Mouse (Mus musculus) layer of hippocampus, adult 2 months (tissue): ENCODE measurements around the gene Cd7. TPM values are rescaled to one million over a fixed set of nuclear protein-coding genes. Genes with fewer than 3 reads are reported as not detected.
A peak's percentile ranks its signal among the peaks of the same experiment; 100 is the strongest.

Source experiments
- DNase-seq, 2 experiments: peaks; one replicate each; pipeline ENCODE4 v3.0.0; 2022; ENCODE audit warnings: low spot score in 2 of 2
- H3K27ac ChIP-seq: fragments of 200-600 bp; 2 replicates; pipeline ENCODE4 v1.8.1; 2022
- H3K4me3 ChIP-seq: fragments of 200-600 bp; 2 replicates; pipeline ENCODE4 v1.8.1; 2022; ENCODE audit warnings: mild to moderate bottlenecking
- CTCF ChIP-seq: fragments of 200-600 bp; conservative IDR thresholded peaks from 2 replicates; pipeline ENCODE4 v1.8.1; 2022; ENCODE audit warnings: antibody characterized with exemption, mild to moderate bottlenecking, moderate library complexity
- total RNA-seq, 2 experiments: library from RNA; stranded (reverse); gene quantifications; 2 replicates each; pipeline ENCODE4 v1.2.3; 2021

The Cd7 gene
- total RNA-seq, 2 experiments from 2014 or later: not detected

DNA sequence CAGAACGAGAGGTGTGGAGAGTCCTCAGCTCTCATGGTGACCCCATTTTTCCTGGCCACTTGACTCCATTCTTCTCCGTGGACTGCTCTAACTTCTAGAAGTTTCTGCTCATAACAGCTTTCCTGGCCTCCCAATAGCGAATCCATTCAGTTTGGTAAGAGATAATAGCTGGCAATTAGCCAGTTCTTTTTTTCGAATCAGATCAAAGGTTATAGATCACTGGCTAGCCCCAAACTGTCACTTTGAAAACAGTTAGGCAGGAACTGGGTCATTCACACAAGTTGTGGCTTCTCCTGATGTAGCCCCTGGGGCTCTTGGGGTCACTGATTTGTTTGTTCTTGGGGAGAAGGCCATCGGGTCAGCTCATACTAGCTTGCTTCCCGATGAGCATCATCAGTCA, 44.5 kb downstream of the Cd7 start:
- TF ChIP-seq CTCF: no peak
- Histone ChIP-seq H3K4me3 (no peak overlapping the region), H3K27ac (no peak overlapping the region)
- no peak for DNase-seq

DNA sequence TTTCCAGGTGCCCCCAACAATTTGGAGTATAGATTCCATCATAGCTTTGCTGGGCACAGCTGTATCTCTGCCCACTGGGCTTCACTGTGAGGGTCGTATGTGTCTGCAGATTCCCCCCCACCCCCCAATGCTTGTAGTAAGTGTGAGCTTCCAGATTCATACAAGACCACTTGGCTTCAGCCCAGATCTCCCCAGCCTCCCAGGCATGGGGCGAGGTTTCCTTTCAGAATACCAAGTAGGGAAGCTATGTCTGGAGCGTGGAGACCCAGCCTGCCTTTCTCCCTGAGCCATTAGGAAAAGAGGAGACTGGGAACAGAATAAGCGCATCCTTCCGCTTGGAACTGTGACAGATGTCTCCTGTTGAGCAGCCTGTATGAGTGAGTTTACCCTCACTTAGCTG, 45.6 kb downstream of the Cd7 start:
- Histone ChIP-seq H3K27ac (no peak overlapping the region), H3K4me3 (no peak overlapping the region)
- TF ChIP-seq CTCF: no peak
- no peak for DNase-seq

DNA sequence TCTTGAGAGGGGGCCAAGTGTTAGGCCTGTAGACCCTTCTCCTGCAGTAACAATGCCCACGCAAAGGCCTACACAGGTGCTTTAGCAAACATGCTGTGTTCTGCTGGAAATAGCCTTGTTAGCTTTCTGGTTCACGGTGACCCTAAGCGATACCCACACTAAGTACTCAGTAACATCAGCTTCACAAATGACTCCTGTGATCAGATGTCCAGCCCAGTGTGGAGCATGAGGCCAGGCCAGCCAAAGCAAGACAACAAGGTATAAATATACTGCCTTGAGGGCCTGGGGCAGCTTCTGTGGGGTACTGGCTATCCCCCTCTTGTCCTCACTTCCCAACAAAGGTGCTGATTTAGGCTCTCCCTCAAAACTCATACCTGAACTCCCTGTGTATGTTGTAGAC, 46.1 kb downstream of the Cd7 start:
- no peak for DNase-seq
- Histone ChIP-seq H3K4me3 (no peak overlapping the region), H3K27ac (no peak overlapping the region)
- TF ChIP-seq CTCF: no peak

DNA sequence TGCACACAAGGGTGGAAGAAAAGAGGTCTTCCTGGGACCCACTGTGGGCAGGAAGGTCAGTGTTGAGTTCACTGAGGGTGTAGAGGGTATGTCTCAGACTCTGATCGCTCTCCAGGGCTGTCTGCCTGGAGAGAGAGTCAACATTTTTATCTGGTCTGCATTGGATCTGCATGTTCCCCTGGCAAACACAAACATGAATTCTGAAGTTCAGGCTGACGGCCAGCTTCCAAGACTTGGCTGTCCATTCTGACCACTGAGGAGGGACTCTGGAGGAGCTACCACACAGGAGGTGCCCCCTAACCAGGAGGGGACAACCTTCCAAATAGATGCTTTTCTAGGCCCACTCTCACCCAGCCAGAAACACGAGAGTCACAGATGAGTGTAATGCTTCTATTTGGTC, 47.4 kb downstream of the Cd7 start:
- DNase-seq: no peak
- TF ChIP-seq CTCF: no peak
- H3K27ac ChIP-seq: peak overlapping the region; percentile 99

DNA sequence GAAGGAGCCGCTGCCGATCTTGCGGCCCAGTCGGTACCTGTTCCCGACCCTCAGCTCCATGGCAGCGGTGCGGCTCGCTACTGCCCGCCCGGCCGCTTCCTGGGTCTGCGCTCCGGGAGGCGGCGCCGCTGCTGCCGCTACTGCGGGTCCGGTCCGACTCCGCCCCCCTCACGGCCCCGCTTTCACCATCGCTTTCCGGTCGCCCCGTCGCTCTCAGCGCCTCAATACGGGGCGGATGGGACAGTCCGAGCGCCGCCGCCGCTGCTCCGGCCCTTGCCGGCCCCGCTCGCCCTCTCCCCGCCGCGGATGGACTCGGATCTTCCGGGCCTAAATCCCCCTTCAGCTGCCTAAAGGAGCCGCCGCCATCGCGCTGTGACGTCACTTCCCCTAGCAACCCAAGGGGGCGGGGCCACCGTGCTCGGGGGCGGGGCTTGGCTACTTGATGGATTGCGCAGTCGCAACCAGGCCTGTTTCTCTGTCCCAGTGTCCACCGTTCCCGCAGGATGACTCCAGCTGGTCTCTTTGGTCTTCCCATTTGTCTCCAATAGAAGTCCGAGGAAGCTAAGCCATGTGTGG, 48.2 kb downstream of the Cd7 start, which contains the start of gene Csnk1d:
Csnk1d (minus strand) TSS at position 380 of the 576 bp plus-strand sequence.
- no peak; the same call in 1 of the 2 replicates for TF ChIP-seq CTCF
- Histone ChIP-seq H3K27ac (peak within 1 kb of the TSS; percentile 99), H3K4me3 (peak within 1 kb of the TSS; percentile 98)
- peak; percentile 97 to 99 for DNase-seq

More for the DNA sequence above, 47.4 kb downstream of the Cd7 start:
- H3K4me3 ChIP-seq: peak overlapping the region; percentile 98

DNA sequence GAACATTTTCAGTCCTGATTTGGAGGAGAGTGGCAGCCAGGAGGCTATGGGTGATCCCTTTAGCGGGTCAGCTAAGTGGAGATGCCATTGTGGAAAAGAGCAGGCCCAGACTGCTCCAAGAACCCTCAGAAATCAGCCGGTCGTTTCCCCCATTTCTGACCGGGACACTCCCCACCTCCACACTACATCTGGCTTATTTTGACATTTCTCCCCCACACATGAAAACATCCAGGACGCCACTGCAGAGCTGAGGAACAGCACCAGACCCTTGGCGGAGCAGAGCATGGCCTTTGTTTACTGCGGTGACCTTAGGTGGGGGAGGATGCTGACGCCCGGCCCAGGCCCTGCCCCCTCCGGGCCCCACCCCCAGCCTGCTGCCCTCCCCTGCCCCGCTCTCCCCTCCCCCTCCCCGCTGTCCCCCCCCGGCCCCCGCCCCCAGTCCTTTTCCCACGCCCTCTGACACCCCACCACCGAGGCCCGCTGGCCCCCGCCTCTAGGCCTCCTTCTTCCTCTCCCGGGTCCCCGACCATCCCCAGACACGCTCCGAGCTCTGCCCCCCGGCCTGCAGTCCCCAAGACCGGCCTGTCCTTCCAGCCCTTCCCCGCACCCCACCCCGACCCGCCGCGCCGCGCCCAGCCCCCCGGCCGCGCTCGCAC, 49.0 kb downstream of the Cd7 start:
- TF ChIP-seq CTCF: no peak
- no peak for DNase-seq
- peak overlapping the region; percentile 98 for H3K4me3 ChIP-seq
- H3K27ac ChIP-seq: peak overlapping the region; percentile 99

DNA sequence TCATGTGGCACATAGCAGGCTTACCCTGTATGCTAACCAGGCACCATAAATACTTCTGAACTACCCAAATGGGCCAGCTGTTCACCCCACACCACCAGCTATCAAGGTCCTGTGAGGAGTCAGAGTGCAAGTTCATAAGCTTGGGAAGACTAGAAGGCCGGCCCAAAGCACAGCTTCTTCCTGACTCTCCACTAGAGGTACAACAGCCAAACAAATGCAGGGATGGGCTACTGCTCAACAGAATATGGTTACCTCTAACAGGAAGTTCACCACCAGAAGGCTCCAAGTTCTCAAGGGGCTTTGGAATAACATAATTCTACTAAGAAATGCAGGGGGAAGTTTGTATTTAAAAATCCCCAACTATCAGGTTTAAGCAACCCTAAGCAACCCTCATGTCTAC, 49.7 kb downstream of the Cd7 start:
- H3K4me3 ChIP-seq: peak overlapping the region; percentile 98
- 0 out of 2 replicates have a peak, but pooled peaks have one; percentile 11 for TF ChIP-seq CTCF
- no peak for DNase-seq
- H3K27ac ChIP-seq: peak overlapping the region; percentile 99

DNA sequence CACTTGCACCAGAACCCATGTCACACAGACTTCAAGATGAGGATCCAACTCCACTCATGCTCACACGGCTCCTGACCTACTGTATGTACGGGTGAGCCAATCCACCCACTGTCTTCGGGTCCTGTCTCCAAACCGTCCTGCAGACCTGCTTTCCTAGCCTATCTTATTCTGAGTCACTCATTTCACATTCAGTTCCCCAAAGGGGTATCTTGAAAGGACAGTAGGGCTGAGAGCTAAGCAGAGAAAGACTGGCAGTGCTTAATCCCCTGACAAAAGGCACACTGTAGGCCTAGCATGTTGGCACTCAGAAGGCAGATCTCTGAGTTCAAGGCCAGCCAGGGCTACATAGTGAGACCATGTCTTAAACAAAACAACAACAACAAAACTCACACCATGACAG, 50.8 kb downstream of the Cd7 start:
- peak overlapping the region; percentile 98; the same call in 1 of the 2 replicates for H3K4me3 ChIP-seq

DNA sequence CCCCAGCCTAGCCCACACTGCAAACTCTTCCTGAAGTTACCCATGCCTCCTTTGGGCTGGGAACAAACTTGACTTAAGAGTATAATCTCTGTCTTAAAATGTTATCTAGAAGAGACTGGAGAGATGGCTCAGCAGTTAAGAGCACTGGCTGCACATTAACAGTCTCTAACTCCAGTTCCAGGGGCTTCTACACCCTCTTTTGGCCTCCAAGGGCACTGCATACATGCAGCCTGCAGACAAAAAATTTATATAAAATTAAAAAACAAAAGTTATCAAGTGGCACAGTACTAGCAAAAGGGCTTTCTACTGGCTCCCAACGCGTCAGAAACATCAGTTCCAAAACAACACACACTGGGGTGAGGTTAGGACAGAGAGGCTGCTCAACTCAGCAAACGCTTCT, 51.6 kb downstream of the Cd7 start:
- DNase-seq: no peak
- Histone ChIP-seq H3K4me3 (no peak overlapping the region), H3K27ac (no peak overlapping the region)
- peak; percentile 65 for TF ChIP-seq CTCF

More for the DNA sequence above, 50.8 kb downstream of the Cd7 start:
- H3K27ac ChIP-seq: no peak overlapping the region
- no peak for TF ChIP-seq CTCF
- no peak for DNase-seq

Other genes starting within 250 kb of the Cd7 start
- gene Dus1l, start 243.0 kb downstream of the Cd7 start, total RNA-seq: 10 to 100 TPM; 45.6 to 46.2 TPM
- gene Fasn, start 214.9 kb downstream of the Cd7 start, total RNA-seq: 100 to 1,000 TPM; 184 to 185 TPM
- gene Ccdc57, start 106.5 kb downstream of the Cd7 start, total RNA-seq: 1 to 10 TPM; 8.4 to 8.7 TPM
- 1 to 10 TPM; 1.6 to 1.9 TPM for gene Slc16a3, start 90.9 kb downstream of the Cd7 start, total RNA-seq
- gene Csnk1d, start 48.1 kb downstream of the Cd7 start, total RNA-seq: 100 to 1,000 TPM; 133 to 136 TPM
- not detected for gene Sectm1b, start 24.2 kb upstream of the Cd7 start, total RNA-seq
- gene Sectm1a, start 41.8 kb upstream of the Cd7 start, total RNA-seq: not detected
- not detected for gene Tex19.2, start 79.3 kb upstream of the Cd7 start, total RNA-seq
- not detected for gene Tex19.1, start 106.7 kb upstream of the Cd7 start, total RNA-seq
- under 1 TPM in 1 of 2 experiments, not detected in 1; 0.27 TPM for gene Uts2r, start 120.9 kb upstream of the Cd7 start, total RNA-seq
- 10 to 100 TPM; 19.3 to 26.3 TPM for gene Hexdc, start 165.0 kb upstream of the Cd7 start, total RNA-seq
- 1 to 10 TPM; 6.7 to 7.7 TPM for gene Ogfod3, start 165.3 kb upstream of the Cd7 start, total RNA-seq
- 10 to 100 TPM; 20.5 to 21.4 TPM for gene Cybc1, start 189.9 kb upstream of the Cd7 start, total RNA-seq
- 10 to 100 TPM; 42.4 to 48.1 TPM for gene Narf, start 197.8 kb upstream of the Cd7 start, total RNA-seq
- gene Foxk2, start 220.6 kb upstream of the Cd7 start, total RNA-seq: 10 to 100 TPM; 69.1 to 76.5 TPM